Mouse (Mus musculus) right cerebral cortex, postnatal 4 days (tissue): ENCODE measurements around the gene Arvcf.

ENCODE experiments used
- DNase-seq: peaks from one replicate; pipeline ENCODE4 v3.0.0-alpha.2; 2022

Arvcf gene

GRCm38 (mm10) chr16:18356961-18357360 is 9.0 kb downstream of the Arvcf start:
- DNase-seq: no peak

GRCm38 (mm10) chr16:18357977-18358376 is 10.0 kb downstream of the Arvcf start:
- no peak for DNase-seq

- DNase-seq: no peak
These were observed 12.3 kb downstream of the Arvcf start for GRCm38 (mm10) chr16:18360151-18360805.

- no peak for DNase-seq
These were observed 15.0 kb downstream of the Arvcf start for GRCm38 (mm10) chr16:18362948-18363347.

- DNase-seq: no peak
These were observed 18.9 kb downstream of the Arvcf start for GRCm38 (mm10) chr16:18366849-18367248.

- DNase-seq: no peak
These were observed 22.2 kb downstream of the Arvcf start for GRCm38 (mm10) chr16:18370197-18370596.

- DNase-seq: no peak
These were observed 25.6 kb downstream of the Arvcf start for GRCm38 (mm10) chr16:18373632-18374031.

GRCm38 (mm10) chr16:18376297-18376954 is 28.4 kb downstream of the Arvcf start:
- no peak for DNase-seq

- no peak for DNase-seq
These were observed 29.2 kb downstream of the Arvcf start for GRCm38 (mm10) chr16:18377203-18377602.

- DNase-seq: no peak
These were observed 30.5 kb downstream of the Arvcf start for GRCm38 (mm10) chr16:18378489-18378888.

GRCm38 (mm10) chr16:18379338-18380001 is 31.5 kb downstream of the Arvcf start:
- no peak for DNase-seq

- DNase-seq: no peak
These were observed 32.6 kb downstream of the Arvcf start for GRCm38 (mm10) chr16:18380495-18381063.

- peak; percentile 55 for DNase-seq
These were observed 33.8 kb downstream of the Arvcf start for GRCm38 (mm10) chr16:18381621-18382258.

- DNase-seq: no peak
These were observed 35.2 kb downstream of the Arvcf start for GRCm38 (mm10) chr16:18383045-18383726.

GRCm38 (mm10) chr16:18383756-18384155 is 35.8 kb downstream of the Arvcf start:
- no peak for DNase-seq

- no peak for DNase-seq
These were observed 36.2 kb downstream of the Arvcf start for GRCm38 (mm10) chr16:18384211-18384610.

- DNase-seq: no peak
These were observed 36.7 kb downstream of the Arvcf start for GRCm38 (mm10) chr16:18384659-18385058.

- DNase-seq: no peak
These were observed 37.4 kb downstream of the Arvcf start for GRCm38 (mm10) chr16:18385411-18385810.

GRCm38 (mm10) chr16:18386451-18386850 is 38.5 kb downstream of the Arvcf start:
- peak; percentile 24 for DNase-seq

GRCm38 (mm10) chr16:18386972-18387371 is 39.0 kb downstream of the Arvcf start:
- DNase-seq: no peak

- DNase-seq: peak; percentile 10
These were observed 40.0 kb downstream of the Arvcf start for GRCm38 (mm10) chr16:18387704-18388582.
